Mouse (Mus musculus): Measurements from ENCODE around the gene Ythdf2.
"Not testable (repeated sequence)": the region's sequence is repeated elsewhere in the genome, so short reads cannot be mapped to it uniquely, and the experiment has no call there.

Ythdf2 gene

GRCm38 (mm10) chr4:132211953-132212734 is at the start of gene Ythdf2:
Ythdf2 (minus strand) TSS chr4:132212303.
- peak; percentile 99 for DNase-seq (ENCODE audit: low read depth)

DNA sequence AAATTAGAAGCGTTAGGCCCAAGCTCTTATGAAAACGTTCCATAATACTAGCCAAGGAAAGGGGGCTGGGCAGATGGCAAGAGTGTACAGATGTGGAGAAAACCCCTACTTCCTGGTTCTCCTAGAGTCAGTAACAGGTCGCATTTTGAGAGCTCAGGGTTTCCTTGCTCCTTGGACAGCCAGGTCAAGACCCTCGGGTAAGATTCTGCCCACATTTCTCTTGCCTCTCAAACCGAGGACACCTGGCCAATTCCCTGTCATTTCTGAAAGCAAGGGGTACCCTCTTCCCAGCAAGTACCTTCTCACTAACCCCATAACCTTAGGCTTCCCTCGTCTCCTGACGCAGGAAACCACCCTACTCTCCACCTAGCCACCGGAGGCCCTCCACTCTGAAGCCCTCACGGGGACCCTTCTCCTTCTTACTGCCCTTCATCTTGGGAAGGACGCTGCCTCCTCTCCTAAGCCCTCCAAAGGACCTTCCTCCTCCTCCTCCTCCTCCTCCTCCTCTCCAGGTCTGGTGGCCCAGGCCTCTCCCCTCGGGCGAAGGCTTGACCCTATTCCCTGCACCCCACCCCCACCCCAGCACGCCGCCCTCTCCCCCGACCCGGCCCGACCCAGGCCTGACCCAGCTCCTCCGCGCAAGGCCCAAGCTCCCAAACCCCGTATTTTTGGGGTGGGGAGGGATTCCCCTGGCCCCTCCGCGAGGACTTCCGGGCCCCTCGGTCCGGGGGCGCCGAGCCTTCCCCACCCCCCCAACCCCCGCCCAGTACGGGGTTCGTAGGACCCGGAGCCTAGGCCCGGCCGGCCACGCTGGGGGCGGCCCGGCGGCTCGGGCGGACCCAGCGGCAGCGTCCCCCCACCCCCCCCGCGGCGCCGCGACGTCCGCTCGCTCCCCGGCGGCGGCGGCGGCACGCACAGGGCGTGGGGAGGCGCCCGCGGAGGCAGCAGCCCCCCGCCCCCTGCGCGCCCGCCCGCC is 48.6 kb upstream of the Ythdf2 start:
- peak; percentile 72 for DNase-seq (ENCODE audit: low read depth)

DNA sequence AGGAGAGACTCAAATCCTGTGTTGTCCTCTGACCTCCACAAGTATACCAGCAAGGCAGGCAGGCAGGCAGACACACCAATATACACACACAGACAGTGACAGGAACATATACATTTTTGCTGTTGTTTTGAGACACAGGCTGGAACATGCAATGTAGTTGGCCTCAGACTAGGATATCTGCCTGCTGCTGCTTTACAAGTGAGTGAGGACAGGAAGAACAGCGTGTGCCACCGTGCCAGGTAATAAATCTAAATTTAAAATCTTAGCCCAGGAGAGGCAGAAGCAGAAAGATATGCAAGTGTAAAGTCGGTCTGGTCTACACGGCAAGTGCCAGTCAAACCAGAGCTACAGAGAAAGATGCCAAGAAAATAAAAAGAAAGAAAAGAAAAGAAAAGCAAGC is 47.1 kb upstream of the Ythdf2 start:
- DNase-seq (ENCODE audit: low read depth): no peak

- no peak for DNase-seq (ENCODE audit: low read depth)
These were observed 44.3 kb upstream of the Ythdf2 start for GRCm38 (mm10) chr4:132256384-132256783.

GRCm38 (mm10) chr4:132254986-132255385 is 42.9 kb upstream of the Ythdf2 start:
- peak; percentile 42 for DNase-seq (ENCODE audit: low read depth)

DNA sequence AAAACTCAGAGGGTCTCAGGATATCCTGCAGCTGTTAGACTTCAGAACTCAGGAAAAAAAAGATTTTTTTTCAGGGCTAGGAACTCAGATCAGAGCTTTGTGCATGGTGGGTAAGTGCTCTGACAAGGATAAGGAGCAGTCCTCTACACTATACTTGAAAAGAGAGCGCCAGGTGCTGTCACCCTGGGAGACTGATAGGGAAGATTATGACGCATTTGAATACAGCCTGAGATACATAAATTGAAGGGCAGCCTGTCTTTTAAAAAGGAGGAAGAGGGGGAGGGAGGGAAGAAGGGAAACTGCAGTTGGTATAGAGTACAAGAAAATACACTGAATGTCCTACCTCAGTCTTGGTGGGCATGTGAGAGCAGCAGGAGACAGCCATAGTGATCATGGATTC is 41.5 kb upstream of the Ythdf2 start:
- DNase-seq (ENCODE audit: low read depth): no peak

DNA sequence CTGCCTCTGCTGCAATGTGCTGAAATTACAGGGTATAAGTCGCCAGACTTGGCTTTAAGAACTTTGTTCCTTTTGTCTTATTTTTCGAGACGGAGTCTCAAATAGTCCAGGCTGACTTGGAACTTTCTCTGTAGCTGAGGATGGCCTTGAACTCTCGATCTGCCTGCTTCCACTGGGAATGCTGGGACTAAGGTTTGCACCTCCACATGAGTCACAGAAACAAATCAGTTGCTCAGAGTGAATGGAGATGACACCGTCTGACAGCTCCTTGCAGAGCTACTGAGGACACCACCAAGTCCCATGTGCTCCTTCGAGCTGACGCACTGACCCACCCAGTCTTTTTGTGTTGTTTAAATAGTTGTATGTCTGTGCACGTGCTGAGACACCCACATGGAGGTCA is 41.0 kb upstream of the Ythdf2 start:
- no peak for DNase-seq (ENCODE audit: low read depth)

GRCm38 (mm10) chr4:132251596-132251995 is 39.5 kb upstream of the Ythdf2 start:
- DNase-seq (ENCODE audit: low read depth): no peak

- no peak for DNase-seq (ENCODE audit: low read depth)
These were observed 35.4 kb upstream of the Ythdf2 start for GRCm38 (mm10) chr4:132247451-132247997.

GRCm38 (mm10) chr4:132245643-132246042 is 33.5 kb upstream of the Ythdf2 start:
- DNase-seq (ENCODE audit: low read depth): no peak

DNA sequence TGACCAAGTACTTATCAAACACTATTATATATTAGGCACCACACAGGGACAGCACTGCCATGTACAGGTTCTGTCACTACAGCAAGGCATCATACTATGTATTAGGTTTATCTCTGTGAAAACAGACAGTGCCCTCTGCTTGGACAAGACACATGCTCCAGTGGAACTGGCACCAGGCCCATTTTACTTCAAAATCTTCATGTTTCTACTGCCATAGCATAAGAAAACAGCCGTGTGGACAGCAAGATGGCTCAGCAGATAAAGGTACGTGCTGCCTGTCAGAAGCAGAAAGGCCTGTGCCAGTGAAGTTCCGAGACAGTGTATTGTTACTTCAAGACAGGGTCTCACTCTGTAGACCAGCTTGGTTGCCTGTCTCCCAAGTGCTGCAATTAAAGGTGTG is 29.1 kb upstream of the Ythdf2 start:
- DNase-seq (ENCODE audit: low read depth): no peak

GRCm38 (mm10) chr4:132240367-132240766 is 28.3 kb upstream of the Ythdf2 start:
- DNase-seq (ENCODE audit: low read depth): no peak

DNA sequence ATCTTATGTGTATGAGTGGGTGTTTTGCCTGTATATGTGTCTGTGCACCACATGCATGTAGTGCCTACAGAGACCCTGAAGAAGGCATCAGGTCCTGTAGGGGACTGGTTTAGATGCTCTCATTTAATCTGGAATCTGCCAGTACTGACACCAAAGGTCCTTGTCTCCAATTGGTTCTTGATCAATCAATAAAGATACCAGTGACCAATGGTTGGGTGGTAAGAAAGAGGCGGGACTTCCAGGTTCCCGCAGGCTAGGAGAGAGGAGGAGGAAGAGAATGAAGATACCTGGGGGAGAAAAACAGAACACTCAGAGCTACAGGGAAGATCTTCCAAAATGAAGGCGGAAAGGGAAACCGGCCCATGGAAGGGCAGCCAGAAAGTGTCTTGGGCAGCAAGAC is 26.3 kb upstream of the Ythdf2 start:
- no peak for DNase-seq (ENCODE audit: low read depth)

DNA sequence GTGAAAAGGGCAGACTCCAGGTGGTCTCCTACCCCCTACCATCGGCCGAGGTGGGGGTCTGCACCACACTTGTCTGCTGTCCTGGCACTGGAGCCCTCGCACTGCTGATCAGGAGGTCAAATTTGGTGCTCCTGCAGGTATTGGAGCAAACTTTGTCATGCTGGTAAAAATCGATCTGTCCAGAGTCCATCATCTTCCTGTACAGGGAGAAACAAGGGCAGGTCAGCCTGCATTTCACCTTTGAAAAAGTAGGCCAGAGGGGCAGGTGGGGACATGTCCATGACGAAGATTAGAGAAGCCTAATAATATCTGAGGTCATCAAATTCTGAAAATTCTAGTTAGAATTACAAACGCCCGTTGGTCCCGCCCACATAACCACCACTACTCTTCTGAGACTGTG is 22.6 kb upstream of the Ythdf2 start:
- DNase-seq (ENCODE audit: low read depth): no peak

DNA sequence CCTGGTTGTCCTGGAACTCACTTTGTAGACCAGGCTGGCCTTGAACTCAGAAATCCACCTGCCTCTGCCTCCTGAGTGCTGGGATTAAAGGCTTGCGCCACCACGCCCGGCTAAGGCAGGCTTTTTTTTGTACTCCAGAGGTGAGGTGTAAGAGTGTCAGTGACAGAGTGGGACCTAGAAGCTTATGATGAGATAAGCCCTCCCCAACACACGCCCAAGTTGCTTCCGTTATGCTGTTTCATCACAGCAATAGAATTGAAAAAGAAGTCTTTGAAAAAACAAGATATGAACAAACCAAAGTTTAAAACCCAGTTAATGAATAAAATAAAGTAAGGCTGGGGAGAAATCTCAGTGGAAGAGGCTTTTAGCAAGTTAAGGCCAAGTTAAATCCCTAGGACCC is 18.3 kb upstream of the Ythdf2 start:
- DNase-seq (ENCODE audit: low read depth): no peak

DNA sequence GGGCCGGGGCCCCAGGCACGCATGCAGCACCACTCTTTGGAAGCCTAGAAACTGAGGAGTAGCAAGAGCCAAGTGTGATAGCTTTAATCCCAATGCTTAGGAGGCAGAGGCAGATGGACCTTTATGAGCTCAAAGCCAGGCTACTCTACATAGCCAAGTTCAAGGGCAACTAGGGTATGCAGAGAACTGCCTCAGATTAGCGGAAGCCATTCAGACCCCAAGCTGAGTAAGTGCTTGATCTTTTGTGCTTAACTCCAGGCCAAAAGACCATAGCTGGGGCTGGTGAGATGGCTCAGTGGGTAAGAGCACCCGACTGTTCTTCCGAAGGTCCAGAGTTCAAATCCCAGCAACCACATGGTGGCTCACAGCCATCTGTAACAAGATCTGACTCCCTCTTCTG is 9.9 kb upstream of the Ythdf2 start:
- DNase-seq (ENCODE audit: low read depth): not testable (repeated sequence)

DNA sequence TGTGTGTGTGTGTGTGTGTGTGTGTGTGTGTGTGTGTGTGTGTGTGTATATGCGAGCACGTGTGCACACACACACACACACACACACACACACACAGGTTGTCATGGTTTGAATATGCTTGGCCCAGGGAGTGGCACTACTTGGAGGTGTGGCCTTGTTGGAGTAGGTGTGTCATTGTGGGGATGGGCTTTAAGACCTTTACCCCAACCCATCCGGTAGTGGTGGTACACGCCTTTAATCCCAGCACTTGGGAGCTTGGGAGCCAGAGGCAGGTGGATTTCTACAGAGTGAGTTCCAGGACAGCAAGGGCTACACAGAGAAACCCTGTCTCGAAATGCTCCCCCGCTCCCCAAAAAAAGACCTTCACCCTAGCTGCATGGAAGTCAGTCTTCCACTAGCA is 6.3 kb upstream of the Ythdf2 start:
- DNase-seq (ENCODE audit: low read depth): not testable (repeated sequence)

DNA sequence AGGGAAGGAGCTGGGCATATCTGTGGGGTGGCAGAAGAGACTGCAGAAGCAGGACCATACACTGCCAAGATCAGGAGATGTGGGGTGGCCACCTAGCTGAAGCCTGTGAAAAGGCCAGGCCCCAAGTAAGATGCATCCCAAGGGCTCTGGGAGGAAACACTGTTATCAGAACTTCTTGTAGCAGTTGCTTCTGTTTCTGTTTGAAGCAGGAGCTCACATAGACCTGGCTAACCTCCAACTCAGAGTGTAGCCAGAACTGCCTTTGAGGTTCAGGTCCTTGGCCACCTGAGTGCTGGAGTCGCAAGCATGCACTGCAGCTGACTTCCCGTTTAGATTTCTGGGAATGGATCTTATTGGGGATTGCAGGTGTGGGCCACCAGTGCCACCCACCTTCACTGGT is 5.7 kb upstream of the Ythdf2 start:
- no peak for DNase-seq (ENCODE audit: low read depth)

DNA sequence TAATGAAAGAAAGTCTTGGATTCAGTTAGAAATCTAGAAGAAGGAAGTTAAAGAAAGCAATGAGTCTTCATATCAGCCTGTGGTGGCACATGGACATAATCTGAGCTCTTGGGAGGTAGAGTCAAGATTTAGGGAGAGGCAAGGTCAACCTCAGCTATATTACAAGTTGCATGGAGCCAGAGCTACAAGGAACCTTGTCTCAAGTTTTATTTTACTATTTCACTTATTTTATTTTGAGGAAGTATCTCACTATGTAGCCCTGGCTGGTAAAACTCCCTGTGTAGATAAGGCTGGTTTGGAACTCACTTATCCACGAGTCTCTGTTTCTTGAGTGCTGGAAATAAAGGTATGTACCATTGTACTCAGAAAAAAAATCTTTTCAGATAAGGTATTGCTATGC is 4.5 kb upstream of the Ythdf2 start:
- DNase-seq (ENCODE audit: low read depth): no peak

DNA sequence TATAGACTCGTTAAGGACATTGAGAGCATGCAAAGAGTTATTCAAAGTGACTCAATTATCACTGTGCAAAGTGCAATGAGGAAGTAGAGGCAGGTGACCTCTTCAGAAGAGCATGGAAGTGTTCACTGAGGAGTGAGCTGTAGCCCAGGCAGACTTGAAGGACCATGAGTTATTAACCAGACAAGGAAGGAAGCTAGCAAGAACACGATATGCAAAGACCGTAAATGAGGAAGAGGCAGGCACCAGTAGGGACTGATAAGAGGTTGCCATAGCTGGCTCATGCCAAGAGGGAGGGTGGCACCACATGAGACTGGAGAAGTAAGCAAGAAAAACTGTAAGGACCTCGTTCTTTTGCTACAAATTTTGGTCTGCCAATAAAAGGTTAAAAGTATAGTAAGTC is 2.7 kb upstream of the Ythdf2 start:
- no peak for DNase-seq (ENCODE audit: low read depth)

DNA sequence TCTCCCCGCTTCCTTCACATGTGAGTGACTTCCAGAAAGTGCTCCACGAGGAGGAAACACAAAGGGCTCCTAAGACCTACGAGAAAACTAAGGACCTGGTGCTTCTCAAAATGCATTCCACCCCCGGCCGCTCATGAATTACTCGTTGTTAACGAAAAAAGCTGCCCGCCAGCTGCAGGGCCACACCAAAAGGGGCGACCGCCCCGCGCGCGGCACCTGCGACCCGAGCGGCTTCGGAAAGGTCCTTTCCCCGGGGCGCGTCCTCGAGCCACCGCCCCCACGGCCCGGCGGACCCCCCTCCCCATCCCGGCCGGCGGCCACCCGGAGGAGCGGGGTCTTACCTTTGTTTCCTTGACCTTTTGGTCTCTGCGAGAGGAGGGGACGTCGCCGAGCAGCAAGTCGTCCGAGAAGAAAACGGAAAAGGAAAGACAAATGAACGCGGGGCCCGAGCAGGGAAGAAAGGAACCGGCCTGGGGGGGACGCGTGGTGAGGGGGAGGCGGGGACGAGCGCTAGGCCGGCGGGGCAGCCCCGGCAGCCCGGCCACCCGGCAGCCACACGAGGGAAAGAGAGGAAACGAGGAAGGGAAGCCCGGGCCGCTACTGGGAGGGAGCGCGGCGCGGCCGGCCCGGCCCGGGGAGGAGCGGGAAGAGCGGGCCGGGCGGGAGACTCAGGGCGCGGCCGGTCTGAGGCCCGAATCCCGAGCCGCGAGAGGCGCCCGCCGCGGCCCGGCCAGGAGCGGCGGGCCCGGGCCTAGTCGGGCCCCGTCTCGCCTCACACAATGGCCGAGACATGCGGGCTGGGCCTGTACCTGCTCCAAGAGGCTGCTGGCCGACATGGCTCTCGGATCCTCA is 786 bp downstream of the Ythdf2 start:
- no peak for DNase-seq (ENCODE audit: low read depth)

DNA sequence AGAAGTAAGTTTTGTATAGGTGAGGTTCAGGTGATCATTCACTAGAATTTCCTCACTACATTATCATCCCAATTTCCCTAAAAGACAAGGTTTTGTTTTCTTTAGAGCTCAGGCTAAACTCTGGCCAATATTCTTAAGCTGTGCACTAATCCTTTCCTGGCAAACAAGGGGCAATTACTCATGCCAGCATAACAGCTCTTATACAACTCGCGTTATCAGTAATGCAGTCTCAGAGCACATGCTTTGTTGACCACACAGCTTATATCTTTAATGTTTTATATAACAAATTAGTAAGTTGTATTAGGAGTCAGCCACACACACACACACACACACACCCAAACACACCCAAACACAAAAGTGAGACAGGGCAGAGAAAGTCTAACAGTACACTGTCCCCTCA is 1.8 kb downstream of the Ythdf2 start:
- DNase-seq (ENCODE audit: low read depth): no peak
